Mouse (Mus musculus) right cerebral cortex, postnatal 36 days (tissue): ENCODE results near the gene Tnni3.

ENCODE experiments used
- DNase-seq, 2 experiments: peaks; one replicate each; pipeline ENCODE4 v3.0.0; 2022; ENCODE audit warnings: low spot score in 2 of 2, mixed read lengths in 1 of 2

Tnni3 gene

DNA sequence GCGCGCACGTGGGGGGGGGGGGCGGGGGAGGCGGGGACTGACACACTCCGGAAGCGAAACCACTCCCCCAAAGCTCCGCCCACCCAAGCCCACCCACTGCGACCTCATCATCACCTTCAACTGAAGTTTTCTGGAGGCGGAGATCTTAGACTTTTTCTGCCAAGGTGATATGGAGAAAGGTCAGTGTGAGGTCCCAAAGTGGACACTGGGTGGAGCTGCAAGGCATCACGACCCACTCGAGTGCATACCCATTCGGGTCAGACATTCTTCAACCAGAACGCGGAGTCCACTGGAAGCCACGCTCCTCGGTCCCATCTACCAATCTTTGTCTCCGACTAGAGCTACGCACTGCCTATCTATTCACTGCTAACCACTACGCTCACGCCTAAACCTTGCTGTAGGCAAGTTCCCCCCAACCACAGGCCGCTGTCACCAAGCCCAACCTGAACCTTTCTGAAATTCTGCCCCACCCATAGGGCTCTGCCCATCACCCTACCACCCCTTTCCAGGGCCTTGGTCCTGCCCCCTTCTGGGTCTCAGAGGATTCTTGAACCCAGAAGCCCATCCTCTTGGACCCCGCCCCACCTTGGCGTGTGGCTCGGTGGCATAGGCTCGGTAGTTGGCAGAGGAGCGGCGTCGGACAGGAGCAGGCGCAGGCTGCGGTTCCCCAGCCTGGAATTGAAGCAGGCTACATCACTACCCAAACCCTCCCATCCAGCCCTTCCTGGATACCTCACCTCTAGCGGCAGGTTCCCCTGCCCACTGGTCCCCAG, 2.6 kb downstream of the Tnni3 start:
- DNase-seq, result no peak

DNA sequence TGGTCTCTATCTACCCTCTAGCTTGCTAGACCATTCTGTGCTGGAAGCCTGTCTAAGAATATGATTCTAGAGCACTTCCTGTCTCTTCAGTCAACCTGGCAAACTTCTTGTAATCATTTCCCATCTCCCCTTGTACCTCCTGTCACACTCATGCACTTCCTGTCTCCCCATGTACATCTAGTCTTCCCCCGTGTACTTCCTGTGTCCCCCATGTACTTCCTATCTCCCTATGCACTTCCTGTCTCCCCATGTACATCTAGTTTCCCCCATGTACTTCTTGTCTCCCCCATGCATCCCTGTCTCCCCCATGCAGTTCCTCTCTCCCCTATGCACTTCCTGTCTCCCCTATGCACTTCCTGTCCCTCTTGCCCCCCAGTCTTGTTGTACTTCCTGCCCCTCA, 5.5 kb downstream of the Tnni3 start:
- DNase-seq, result no peak

DNA sequence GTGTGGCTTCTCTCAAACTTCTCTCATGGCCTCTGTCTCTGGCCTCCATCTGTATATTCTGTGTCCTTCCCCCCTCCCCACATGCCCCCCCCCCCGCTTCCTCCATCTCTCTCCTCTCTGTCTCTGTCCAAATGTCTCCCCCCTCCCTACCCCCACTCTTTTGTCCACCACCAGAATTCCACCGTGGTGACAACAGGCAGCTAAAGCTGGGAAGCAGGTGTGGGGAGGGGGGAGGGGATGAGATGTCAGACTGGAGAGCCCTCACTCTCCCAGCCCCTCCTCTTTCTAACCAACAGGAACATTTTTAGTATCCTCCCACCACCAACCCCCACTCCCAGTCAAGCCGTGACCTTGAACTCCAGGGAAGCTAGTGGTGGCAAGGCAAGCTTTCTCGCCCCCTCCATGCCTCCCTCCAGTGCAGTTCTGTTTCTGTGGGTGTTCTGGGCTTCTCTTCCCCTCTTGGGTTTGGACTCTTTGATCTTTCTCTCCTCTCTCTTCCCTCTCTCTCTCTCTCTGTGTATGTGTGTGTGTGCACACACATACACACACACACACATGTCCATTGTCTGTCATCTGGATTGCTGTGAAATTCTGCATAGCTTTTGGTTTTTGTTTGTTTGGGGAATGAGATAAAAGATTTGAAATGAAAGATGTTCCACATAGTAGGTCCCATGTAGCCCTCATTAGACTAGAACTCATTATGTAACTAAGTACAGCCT, 7.5 kb downstream of the Tnni3 start, which contains the start of gene Tnnt1:
Gene Tnnt1 (minus strand): TSS at position 51 of the 719 bp plus-strand sequence.
- DNase-seq, result no peak

DNA sequence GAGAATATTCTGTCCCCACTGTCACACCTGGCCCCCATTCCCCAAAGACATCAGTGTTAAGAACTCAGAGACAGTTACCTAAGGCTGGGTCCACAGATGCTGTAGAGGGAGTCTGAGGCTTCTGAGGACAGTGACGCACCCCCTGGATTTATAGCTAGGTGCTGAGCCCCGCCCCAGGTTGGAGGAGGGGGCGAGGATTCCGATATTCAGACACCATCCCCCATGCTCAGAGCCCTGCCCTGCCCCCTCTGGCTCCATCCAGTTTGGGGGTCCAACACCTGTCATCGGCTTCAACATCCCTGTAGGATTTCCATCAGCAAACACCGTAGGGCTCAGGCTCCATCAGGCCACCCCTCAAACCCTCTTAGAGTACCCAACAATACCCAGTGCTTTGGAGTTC, 8.2 kb downstream of the Tnni3 start:
- DNase-seq, result no peak

DNA sequence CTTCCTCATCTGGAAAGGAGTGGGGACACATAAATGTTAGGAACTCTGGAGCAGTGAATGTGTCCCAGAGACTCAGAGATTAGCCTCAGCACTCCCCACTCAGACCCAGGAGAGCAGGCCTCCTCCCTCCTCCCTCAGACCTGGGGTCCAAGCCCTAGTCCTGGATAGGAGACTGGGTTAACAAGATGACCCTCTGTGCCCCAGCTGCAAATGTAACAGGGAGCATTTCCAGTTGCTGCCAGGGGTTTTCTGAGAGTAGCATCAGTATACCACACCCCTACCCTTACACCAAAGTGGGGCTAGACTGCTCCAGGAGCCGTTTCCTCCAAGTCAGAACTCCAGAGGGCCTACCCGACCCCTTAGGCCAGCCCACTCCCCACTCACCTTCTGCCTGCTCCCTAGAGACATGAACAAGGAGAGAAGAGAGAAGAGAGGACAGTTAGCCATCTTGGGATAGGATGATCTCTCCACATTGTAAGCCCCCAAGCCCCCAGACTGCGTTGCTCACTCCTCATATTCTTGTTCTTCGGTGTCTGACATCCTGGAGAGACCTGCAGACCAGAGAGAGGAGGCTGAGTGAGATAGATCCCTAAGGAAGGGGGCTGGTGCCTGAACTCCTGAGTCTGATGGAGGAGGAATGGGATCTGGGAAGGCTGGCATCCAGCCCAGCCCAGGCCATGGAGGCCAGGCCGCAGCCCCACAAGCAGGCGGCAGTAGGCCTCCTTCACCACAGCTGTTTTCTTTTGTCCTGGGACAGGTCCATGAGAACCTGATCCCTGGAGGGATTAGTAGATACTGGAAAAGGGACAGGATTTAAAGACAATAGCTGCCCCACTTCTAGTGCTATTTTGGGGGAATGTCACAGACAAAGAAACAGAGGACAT, 10.0 kb downstream of the Tnni3 start:
- DNase-seq, result no peak

DNA sequence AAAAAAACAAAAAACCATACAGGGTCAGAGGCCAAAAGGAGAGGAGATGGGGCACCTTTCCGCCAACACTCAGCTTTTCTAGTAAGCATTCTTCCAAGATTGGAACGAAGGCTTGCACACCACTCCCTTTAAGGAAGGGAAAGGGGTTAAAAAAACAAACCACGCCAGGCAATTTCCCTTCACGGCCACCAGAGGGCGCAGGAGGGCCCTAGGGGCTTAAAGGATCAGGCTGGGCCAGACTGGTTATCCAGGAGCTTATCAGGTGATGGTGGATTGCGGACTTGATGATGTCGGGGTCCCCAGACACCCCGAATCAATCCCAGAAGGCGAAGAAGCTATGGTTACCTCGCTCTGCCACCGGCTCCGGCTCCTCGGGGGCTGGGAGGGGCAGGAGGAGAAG, 10.8 kb downstream of the Tnni3 start:
- DNase-seq, result no peak

GRCm38 (mm10) chr7:4511489-4512224, 12.4 kb downstream of the Tnni3 start:
- no peak for DNase-seq

- no peak for DNase-seq
Measured at GRCm38 (mm10) chr7:4509863-4510608, 14.0 kb downstream of the Tnni3 start.

DNA sequence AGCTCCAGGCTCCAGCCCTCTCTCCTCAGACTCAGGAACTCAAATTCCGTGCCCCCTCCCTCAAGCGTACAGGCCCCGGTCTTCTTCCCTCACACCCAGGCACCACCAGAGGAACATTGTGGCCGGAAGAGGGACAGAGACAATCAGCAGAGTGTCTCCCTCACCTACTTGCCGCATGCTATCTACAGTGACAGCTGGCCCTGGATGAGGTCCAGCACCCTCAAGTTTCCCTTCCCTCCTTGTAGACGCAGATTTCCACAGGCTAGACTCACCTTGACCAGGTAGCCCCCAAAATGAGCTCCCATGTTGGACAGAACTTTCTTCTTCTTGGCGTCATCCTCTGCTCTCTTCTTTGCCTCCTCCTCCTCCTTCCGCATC, 15.3 kb downstream of the Tnni3 start:
- DNase-seq, result no peak

- DNase-seq, result peak in 1 of 2 experiments; percentile 57
Measured at GRCm38 (mm10) chr7:4508062-4508738, 15.8 kb downstream of the Tnni3 start.

GRCm38 (mm10) chr7:4507220-4507619, 16.8 kb downstream of the Tnni3 start:
- DNase-seq, result no peak

GRCm38 (mm10) chr7:4504646-4505435, 19.2 kb downstream of the Tnni3 start:
- no peak for DNase-seq

DNA sequence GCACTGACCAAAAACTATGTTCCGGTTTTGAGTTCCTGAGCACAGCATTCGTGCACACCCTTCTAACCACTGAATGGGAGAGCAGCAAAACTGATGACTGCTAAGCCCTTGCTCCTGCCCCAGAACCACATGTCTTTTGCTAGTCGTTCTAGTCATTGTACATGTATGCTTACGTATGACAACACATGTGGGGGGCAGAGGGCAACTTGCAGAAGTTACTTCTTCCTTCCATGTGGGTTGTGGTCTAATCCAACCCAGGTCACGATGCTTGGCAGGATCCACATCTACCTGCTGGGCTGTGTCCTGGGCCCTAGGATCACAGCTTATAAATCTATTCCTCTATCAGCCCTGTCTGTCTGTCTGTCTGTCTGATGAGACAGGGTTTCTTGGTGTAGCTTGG, 20.2 kb downstream of the Tnni3 start:
- DNase-seq, result no peak

- no peak for DNase-seq
Measured at GRCm38 (mm10) chr7:4503100-4503499, 20.9 kb downstream of the Tnni3 start.

DNA sequence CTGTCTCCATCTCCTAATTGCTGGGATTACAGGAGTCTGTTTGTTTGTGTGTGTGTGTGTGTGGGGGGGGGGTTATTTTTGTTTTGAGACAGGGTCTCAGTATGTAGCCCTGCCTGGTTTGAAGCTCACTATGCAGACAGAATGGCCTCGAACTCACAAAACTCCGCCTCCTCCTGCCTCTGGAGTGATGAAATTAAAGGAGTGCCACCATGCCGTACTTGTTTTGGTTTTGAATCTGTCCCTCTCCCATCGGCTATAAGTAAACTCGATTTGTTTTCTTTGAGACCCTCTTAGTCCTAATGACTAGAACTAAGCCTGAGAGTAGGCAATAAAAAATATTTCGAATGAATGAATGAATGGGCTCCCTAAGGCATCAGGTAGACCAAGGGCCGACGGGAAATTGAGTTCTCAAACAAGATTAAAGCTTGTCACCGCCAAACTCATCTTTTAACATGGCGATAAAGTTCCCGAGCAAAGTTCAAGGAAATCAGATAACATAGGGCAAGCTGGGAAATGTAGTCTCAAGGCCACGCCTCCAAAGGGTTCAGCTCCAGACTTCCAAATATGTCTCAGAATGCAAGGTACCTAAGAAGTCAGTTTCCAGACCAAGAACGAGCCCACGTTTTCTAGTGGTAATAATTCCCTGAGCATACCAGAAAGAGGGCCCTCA, 21.5 kb downstream of the Tnni3 start:
- DNase-seq, result peak; percentile 54 to 81

DNA sequence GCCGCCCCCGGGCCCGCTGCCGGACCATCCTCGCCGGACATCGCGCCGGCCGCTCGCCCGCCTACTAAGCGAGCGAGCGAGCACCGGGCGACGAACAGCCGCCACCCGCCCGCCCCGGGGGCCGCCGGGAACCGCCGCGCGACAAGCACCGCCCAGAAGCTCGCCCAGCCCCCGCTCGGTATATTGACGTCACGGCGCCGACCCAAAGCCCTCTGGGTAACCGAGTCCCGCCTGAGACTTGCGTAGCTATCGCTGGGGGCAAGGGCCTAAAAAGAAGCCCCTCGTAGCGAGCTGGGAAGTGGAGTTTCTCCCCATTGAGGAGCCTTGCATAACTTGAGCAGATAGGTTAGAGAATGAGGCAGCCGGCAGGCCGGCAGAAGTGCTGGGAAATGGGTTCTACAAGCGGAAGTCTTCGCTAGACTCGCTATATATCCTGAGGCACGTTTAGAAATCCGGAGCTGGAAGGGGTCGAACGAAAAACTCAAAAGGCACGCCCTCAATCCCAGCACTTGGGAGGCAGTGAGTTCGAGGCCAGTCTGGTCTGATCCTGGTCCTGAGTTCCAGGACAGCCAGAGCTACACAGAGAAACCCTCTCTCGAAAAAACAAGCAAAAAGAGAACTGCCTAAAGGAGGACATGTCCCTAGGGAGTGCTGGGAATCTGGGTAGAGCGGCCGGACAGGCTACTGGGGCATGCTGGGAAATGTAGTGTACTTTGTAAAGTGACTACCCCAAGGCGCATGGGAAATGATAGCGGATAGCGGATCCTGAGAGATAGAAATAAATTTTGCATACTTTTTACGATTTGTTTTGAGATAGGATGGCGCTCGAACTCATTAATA, 22.3 kb downstream of the Tnni3 start, which contains the start of gene Ppp1r12c:
Gene Ppp1r12c (minus strand): TSS at position 123 of the 840 bp plus-strand sequence.
- peak; percentile 93 for DNase-seq

DNA sequence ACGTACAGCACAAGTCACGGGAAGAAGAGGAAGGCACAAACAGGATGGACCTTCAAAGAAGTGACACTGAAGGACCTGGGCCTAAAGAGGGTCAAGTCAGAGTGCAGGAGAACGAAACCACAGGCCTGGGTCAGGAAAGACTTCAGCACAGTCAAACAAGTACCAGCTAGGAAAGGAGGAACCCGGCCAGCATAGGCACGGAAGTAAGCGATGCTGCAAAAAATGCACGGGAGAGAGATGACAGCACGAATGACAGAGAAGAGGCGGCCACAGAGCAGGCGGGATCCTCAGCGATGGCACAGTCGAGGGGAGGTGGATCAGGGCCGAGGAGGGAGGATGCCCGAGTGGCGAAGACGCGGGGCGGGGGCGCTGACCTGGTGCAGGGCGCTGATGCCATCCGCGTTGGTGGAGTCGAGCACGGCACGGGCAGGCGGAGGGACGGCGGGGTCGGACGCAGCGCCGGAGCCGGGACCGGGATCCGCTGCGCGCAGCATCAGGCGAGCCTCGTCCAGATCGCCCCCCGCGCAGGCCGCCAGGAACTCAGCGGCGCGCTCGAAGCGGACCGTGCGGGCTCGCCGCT, 23.0 kb downstream of the Tnni3 start:
- peak; percentile 30 to 55 for DNase-seq
